Mouse (Mus musculus): ENCODE results near the gene Arsg. TPM values are rescaled to one million over a fixed set of nuclear protein-coding genes. Genes with fewer than 3 reads are reported as not detected.

Gene Arsg
- polyA plus RNA-seq, 1 experiment from 2014 or later = 3.5 TPM

- H3K4me1 ChIP-seq = peaks cover 5% of the 10 kb centered on the region; the same call in 1 of the 2 replicates
- no peak overlapping the region for H3K4me2 ChIP-seq
- H3K9me3 ChIP-seq = no peaks in the 10 kb centered on the region
- ATAC-seq (ENCODE audit: insufficient number of reproducible peaks, low FRiP score, low TSS enrichment, low read depth) = no peak
- no peak overlapping the region for H3K9ac ChIP-seq
- WGBS = 55% methylated on average over 9 of the region's 9 CpGs
- H3K36me3 ChIP-seq = no peaks in the 10 kb centered on the region
- H3K27ac ChIP-seq = no peak overlapping the region
- H3K27me3 ChIP-seq = no peaks in the 10 kb centered on the region
- H3K4me3 ChIP-seq = no peak overlapping the region
Observed at GRCm38 (mm10) chr11:109497990-109498389, 24.8 kb downstream of the Arsg start.

- ATAC-seq (ENCODE audit: insufficient number of reproducible peaks, low FRiP score, low TSS enrichment, low read depth) = no peak
- H3K4me1 ChIP-seq = peaks cover 5% of the 10 kb centered on the region; the same call in 1 of the 2 replicates
Observed at GRCm38 (mm10) chr11:109500206-109500605, 27.0 kb downstream of the Arsg start.

GRCm38 (mm10) chr11:109504977-109505376 lies 31.8 kb downstream of the Arsg start:
- ATAC-seq (ENCODE audit: insufficient number of reproducible peaks, low FRiP score, low TSS enrichment, low read depth) = no peak
- 64% methylated on average over 9 of the region's 9 CpGs for WGBS
- no peaks in the 10 kb centered on the region for H3K36me3 ChIP-seq
- H3K4me2 ChIP-seq = no peak overlapping the region
- H3K9me3 ChIP-seq = no peaks in the 10 kb centered on the region
- no peaks in the 10 kb centered on the region for H3K27me3 ChIP-seq
- H3K4me3 ChIP-seq = no peak overlapping the region
- H3K9ac ChIP-seq = no peak overlapping the region
- no peak overlapping the region for H3K27ac ChIP-seq
- H3K4me1 ChIP-seq = no peaks in the 10 kb centered on the region

More at GRCm38 (mm10) chr11:109500206-109500605, 27.0 kb downstream of the Arsg start:
- Histone ChIP-seq H3K9ac (no peak overlapping the region), H3K9me3 (no peaks in the 10 kb centered on the region), H3K4me2 (no peak overlapping the region), H3K27ac (no peak overlapping the region), H3K36me3 (no peaks in the 10 kb centered on the region), H3K27me3 (no peaks in the 10 kb centered on the region), H3K4me3 (no peak overlapping the region)
- 79% methylated on average over 5 of the region's 5 CpGs for WGBS

- no peaks in the 10 kb centered on the region for H3K9me3 ChIP-seq
- H3K36me3 ChIP-seq = no peaks in the 10 kb centered on the region
- no peaks in the 10 kb centered on the region for H3K4me1 ChIP-seq
- no peak overlapping the region for H3K27ac ChIP-seq
- no peak overlapping the region for H3K9ac ChIP-seq
- H3K4me3 ChIP-seq = no peak overlapping the region
- H3K4me2 ChIP-seq = no peak overlapping the region
- ATAC-seq (ENCODE audit: insufficient number of reproducible peaks, low FRiP score, low TSS enrichment, low read depth) = no peak
- no peaks in the 10 kb centered on the region for H3K27me3 ChIP-seq
- WGBS = 91% methylated on average over 4 of the region's 4 CpGs
Observed at GRCm38 (mm10) chr11:109505823-109506222, 32.6 kb downstream of the Arsg start.

- Histone ChIP-seq H3K36me3 (no peaks in the 10 kb centered on the region), H3K27ac (no peak overlapping the region), H3K4me1 (no peaks in the 10 kb centered on the region), H3K27me3 (no peaks in the 10 kb centered on the region), H3K4me2 (no peak overlapping the region), H3K4me3 (no peak overlapping the region), H3K9me3 (no peaks in the 10 kb centered on the region), H3K9ac (no peak overlapping the region)
- 47% methylated on average over 3 of the region's 3 CpGs for WGBS
- ATAC-seq (ENCODE audit: insufficient number of reproducible peaks, low FRiP score, low TSS enrichment, low read depth) = no peak
Observed at GRCm38 (mm10) chr11:109507068-109507467, 33.9 kb downstream of the Arsg start.

GRCm38 (mm10) chr11:109512995-109513675 lies 40.0 kb downstream of the Arsg start:
- H3K27me3 ChIP-seq = no peaks in the 10 kb centered on the region
- 82% methylated on average over 16 of the region's 16 CpGs for WGBS
- H3K27ac ChIP-seq = no peak overlapping the region
- no peaks in the 10 kb centered on the region for H3K36me3 ChIP-seq
- ATAC-seq (ENCODE audit: insufficient number of reproducible peaks, low FRiP score, low TSS enrichment, low read depth) = no peak
- H3K4me3 ChIP-seq = no peak overlapping the region
- H3K4me1 ChIP-seq = no peaks in the 10 kb centered on the region
- H3K9me3 ChIP-seq = no peaks in the 10 kb centered on the region
- no peak overlapping the region for H3K9ac ChIP-seq
- no peak overlapping the region for H3K4me2 ChIP-seq

- H3K4me2 ChIP-seq = no peak overlapping the region
- no peaks in the 10 kb centered on the region for H3K27me3 ChIP-seq
- H3K36me3 ChIP-seq = no peaks in the 10 kb centered on the region
- no peak overlapping the region for H3K9ac ChIP-seq
- no peaks in the 10 kb centered on the region for H3K9me3 ChIP-seq
- no peak for ATAC-seq (ENCODE audit: insufficient number of reproducible peaks, low FRiP score, low TSS enrichment, low read depth)
- WGBS = 75% methylated on average over 3 of the region's 3 CpGs
- no peak overlapping the region for H3K4me3 ChIP-seq
- H3K27ac ChIP-seq = no peak overlapping the region
- no peaks in the 10 kb centered on the region for H3K4me1 ChIP-seq
Observed at GRCm38 (mm10) chr11:109514064-109514612, 41.0 kb downstream of the Arsg start.

GRCm38 (mm10) chr11:109517330-109517729 lies 44.2 kb downstream of the Arsg start:
- WGBS = 89% methylated on average over 11 of the region's 11 CpGs
- no peaks in the 10 kb centered on the region for H3K36me3 ChIP-seq
- H3K4me1 ChIP-seq = no peaks in the 10 kb centered on the region
- H3K9ac ChIP-seq = no peak overlapping the region
- no peak for ATAC-seq (ENCODE audit: insufficient number of reproducible peaks, low FRiP score, low TSS enrichment, low read depth)
- no peak overlapping the region for H3K4me2 ChIP-seq
- no peaks in the 10 kb centered on the region for H3K27me3 ChIP-seq
- no peaks in the 10 kb centered on the region for H3K9me3 ChIP-seq
- no peak overlapping the region for H3K27ac ChIP-seq
- H3K4me3 ChIP-seq = no peak overlapping the region

GRCm38 (mm10) chr11:109517816-109518215 lies 44.6 kb downstream of the Arsg start:
- Histone ChIP-seq H3K4me1 (no peaks in the 10 kb centered on the region), H3K4me3 (no peak overlapping the region), H3K9me3 (no peaks in the 10 kb centered on the region), H3K36me3 (no peaks in the 10 kb centered on the region), H3K4me2 (no peak overlapping the region), H3K27me3 (no peaks in the 10 kb centered on the region), H3K9ac (no peak overlapping the region), H3K27ac (no peak overlapping the region)
- ATAC-seq (ENCODE audit: insufficient number of reproducible peaks, low FRiP score, low TSS enrichment, low read depth) = no peak
- 84% methylated on average over 3 of the region's 3 CpGs for WGBS

GRCm38 (mm10) chr11:109520958-109521357 lies 47.8 kb downstream of the Arsg start:
- H3K9me3 ChIP-seq = no peaks in the 10 kb centered on the region
- no peak overlapping the region for H3K4me3 ChIP-seq
- H3K4me2 ChIP-seq = no peak overlapping the region
- no peaks in the 10 kb centered on the region for H3K27me3 ChIP-seq
- no peaks in the 10 kb centered on the region for H3K36me3 ChIP-seq
- H3K9ac ChIP-seq = no peak overlapping the region
- no peak overlapping the region for H3K27ac ChIP-seq
- ATAC-seq (ENCODE audit: insufficient number of reproducible peaks, low FRiP score, low TSS enrichment, low read depth) = no peak
- 36% methylated on average over 7 of the region's 7 CpGs for WGBS
- no peaks in the 10 kb centered on the region for H3K4me1 ChIP-seq

- 72% methylated on average over 5 of the region's 5 CpGs for WGBS
- Histone ChIP-seq H3K27ac (no peak overlapping the region), H3K27me3 (no peaks in the 10 kb centered on the region)
Observed at GRCm38 (mm10) chr11:109524869-109525268, 51.7 kb downstream of the Arsg start.

GRCm38 (mm10) chr11:109525571-109525970 lies 52.4 kb downstream of the Arsg start:
- H3K4me2 ChIP-seq = no peak overlapping the region
- 80% methylated on average over 4 of the region's 4 CpGs for WGBS
- no peak overlapping the region for H3K9ac ChIP-seq
- no peaks in the 10 kb centered on the region for H3K4me1 ChIP-seq
- H3K27ac ChIP-seq = no peak overlapping the region
- H3K9me3 ChIP-seq = no peaks in the 10 kb centered on the region
- H3K27me3 ChIP-seq = no peaks in the 10 kb centered on the region
- H3K4me3 ChIP-seq = no peak overlapping the region
- no peaks in the 10 kb centered on the region for H3K36me3 ChIP-seq
- ATAC-seq (ENCODE audit: insufficient number of reproducible peaks, low FRiP score, low TSS enrichment, low read depth) = no peak

More at GRCm38 (mm10) chr11:109524869-109525268, 51.7 kb downstream of the Arsg start:
- Histone ChIP-seq H3K9me3 (no peaks in the 10 kb centered on the region), H3K4me3 (no peak overlapping the region), H3K36me3 (no peaks in the 10 kb centered on the region), H3K4me2 (no peak overlapping the region), H3K4me1 (no peaks in the 10 kb centered on the region), H3K9ac (no peak overlapping the region)
- ATAC-seq (ENCODE audit: insufficient number of reproducible peaks, low FRiP score, low TSS enrichment, low read depth) = no peak
